Mouse (Mus musculus) bone marrow, adult 2 months (tissue): ENCODE data around the gene 9530053A07Rik. TPM values are rescaled to one million over a fixed set of nuclear protein-coding genes. Genes with fewer than 3 reads are reported as not detected.
"Not testable (repeated sequence)": the region's sequence is repeated elsewhere in the genome, so short reads cannot be mapped to it uniquely, and the experiment has no call there.

Experiments used
- H3K27ac ChIP-seq: fragments of 200-500 bp; 2 replicates; pipeline ENCODE4 v1.5.1; 2012; ENCODE audit warnings: low read depth, mild to moderate bottlenecking, control low read depth, inconsistent platforms, low read length; ENCODE audit not compliant: control insufficient read depth, poor library complexity, insufficient read depth
- H3K4me1 ChIP-seq: fragments of 200-500 bp; 2 replicates; pipeline ENCODE4 v1.6.1; 2011; ENCODE audit warnings: low read length; ENCODE audit not compliant: control insufficient read depth, insufficient read depth
- H3K4me3 ChIP-seq: fragments of 200-500 bp; replicated peaks from 2 replicates; pipeline ENCODE3; 2011; ENCODE audit warnings: mild to moderate bottlenecking, low read depth, low read length, control low read depth; ENCODE audit not compliant: control insufficient read depth
- CTCF ChIP-seq: fragments of 200-500 bp; IDR thresholded peaks from 2 replicates; pipeline ENCODE4 v1.5.1; 2011; ENCODE audit warnings: low read length, control low read depth; ENCODE audit not compliant: control insufficient read depth, insufficient read depth
- POLR2A ChIP-seq: fragments of 200-500 bp; IDR thresholded peaks from 2 replicates; pipeline ENCODE4 v1.6.1; 2011; ENCODE audit warnings: low read depth, mild to moderate bottlenecking, control low read depth, low read length, borderline replicate concordance; ENCODE audit not compliant: control insufficient read depth
- WGBS: fragments of 180-500 bp; shearing (Covaris S2); methylation state at CpG from one replicate; pipeline ENCODE4 v1.1.7; 2018; 5-methylcytosine and 5-hydroxymethylcytosine counted together
- polyA plus RNA-seq: library from polyadenylated mRNA; stranded (reverse); fragments of >200 nt; gene quantifications from 2 replicates; pipeline ENCODE4 v1.2.4, GENCODE M21; 2011; ENCODE audit warnings: low replicate concordance; ENCODE audit not compliant: missing spikeins, insufficient read depth, insufficient read length

9530053A07Rik gene
- polyA plus RNA-seq, 1 experiment: not detected

GRCm38 (mm10) chr7:28114648-28115047 is 14.6 kb upstream of the 9530053A07Rik start:
- TF ChIP-seq CTCF (no peak), POLR2A (no peak)
- Histone ChIP-seq H3K27ac (no peak overlapping the region), H3K4me1 (no peaks in the 10 kb centered on the region), H3K4me3 (no peak overlapping the region)
- 70% methylated on average over 2 of the region's 2 CpGs for WGBS

- H3K4me1 ChIP-seq: no peaks in the 10 kb centered on the region
- no peak overlapping the region for H3K4me3 ChIP-seq
- TF ChIP-seq POLR2A (no peak), CTCF (no peak)
- H3K27ac ChIP-seq: no peak overlapping the region
- WGBS: 51% methylated on average over 5 of the region's 5 CpGs
Observed at GRCm38 (mm10) chr7:28137613-28138012, 8.3 kb downstream of the 9530053A07Rik start.

GRCm38 (mm10) chr7:28148263-28148662 is 19.0 kb downstream of the 9530053A07Rik start:
- Histone ChIP-seq H3K4me3 (no peak overlapping the region), H3K4me1 (no peaks in the 10 kb centered on the region), H3K27ac (no peak overlapping the region)
- no peak for TF ChIP-seq POLR2A
- peak; percentile 88 for TF ChIP-seq CTCF
- WGBS: 8% methylated on average over 3 of the region's 3 CpGs

- no peak for TF ChIP-seq CTCF
- no peak for TF ChIP-seq POLR2A
- Histone ChIP-seq H3K4me1 (no peaks in the 10 kb centered on the region), H3K4me3 (no peak overlapping the region), H3K27ac (no peak overlapping the region)
- 78% methylated on average over 1 of the region's 1 CpGs for WGBS
Observed at GRCm38 (mm10) chr7:28149841-28150240, 20.6 kb downstream of the 9530053A07Rik start.

GRCm38 (mm10) chr7:28151584-28152221 is 22.4 kb downstream of the 9530053A07Rik start:
- WGBS: 6% methylated on average over 13 of the region's 13 CpGs
- TF ChIP-seq CTCF: peak; percentile 43; the same call in 1 of the 2 replicates
- TF ChIP-seq POLR2A: no peak
- Histone ChIP-seq H3K4me3 (no peak overlapping the region), H3K27ac (no peak overlapping the region), H3K4me1 (no peaks in the 10 kb centered on the region)

GRCm38 (mm10) chr7:28153595-28153994 is 24.3 kb downstream of the 9530053A07Rik start:
- 32% methylated on average over 5 of the region's 5 CpGs for WGBS
- not testable (repeated sequence) for H3K4me1 ChIP-seq

GRCm38 (mm10) chr7:28159292-28159691 is 30.0 kb downstream of the 9530053A07Rik start:
- Histone ChIP-seq H3K4me3 (no peak overlapping the region), H3K4me1 (no peaks in the 10 kb centered on the region), H3K27ac (no peak overlapping the region)
- WGBS: 34% methylated on average over 6 of the region's 6 CpGs
- TF ChIP-seq POLR2A: no peak
- no peak for TF ChIP-seq CTCF

More at GRCm38 (mm10) chr7:28153595-28153994, 24.3 kb downstream of the 9530053A07Rik start:
- H3K4me3 ChIP-seq, H3K27ac ChIP-seq: not testable (repeated sequence)

- Histone ChIP-seq H3K4me1 (no peaks in the 10 kb centered on the region), H3K27ac (no peak overlapping the region), H3K4me3 (no peak overlapping the region)
- no peak for TF ChIP-seq CTCF
- TF ChIP-seq POLR2A: no peak
- 75% methylated on average over 3 of the region's 3 CpGs for WGBS
Observed at GRCm38 (mm10) chr7:28159893-28160292, 30.6 kb downstream of the 9530053A07Rik start.

- no peak for TF ChIP-seq POLR2A
- no peak for TF ChIP-seq CTCF
- 53% methylated on average over 9 of the region's 9 CpGs for WGBS
Observed at GRCm38 (mm10) chr7:28161163-28161749, 32.0 kb downstream of the 9530053A07Rik start.

GRCm38 (mm10) chr7:28165406-28165805 is 36.1 kb downstream of the 9530053A07Rik start:
- Histone ChIP-seq H3K4me3 (no peak overlapping the region), H3K27ac (no peak overlapping the region), H3K4me1 (no peaks in the 10 kb centered on the region)
- TF ChIP-seq CTCF (peak; percentile 18; the same call in 1 of the 2 replicates), POLR2A (no peak)
- 73% methylated on average over 6 of the region's 6 CpGs for WGBS

More at GRCm38 (mm10) chr7:28161163-28161749, 32.0 kb downstream of the 9530053A07Rik start:
- H3K4me1 ChIP-seq: no peaks in the 10 kb centered on the region
- no peak overlapping the region for H3K27ac ChIP-seq
- H3K4me3 ChIP-seq: no peak overlapping the region
